Mouse (Mus musculus) lung, adult 2 months (tissue): ENCODE data around the gene Gap43. TPM values are rescaled to one million over a fixed set of nuclear protein-coding genes. Genes with fewer than 3 reads are reported as not detected.

ENCODE experiments used
- DNase-seq: peaks from one replicate; pipeline ENCODE4 v3.0.0; 2022
- H3K4me1 ChIP-seq: fragments of 200-500 bp; 2 replicates; pipeline ENCODE4 v1.6.1; 2011; ENCODE audit warnings: low read length; ENCODE audit not compliant: control insufficient read depth, insufficient read depth
- H3K4me3 ChIP-seq: fragments of 200-500 bp; replicated peaks from 2 replicates; pipeline ENCODE3; 2011; ENCODE audit warnings: low read depth, mild to moderate bottlenecking, control low read depth, low read length; ENCODE audit errors: extremely low read depth
- CTCF ChIP-seq: fragments of 200-500 bp; IDR thresholded peaks from 2 replicates; pipeline ENCODE4 v1.5.1; 2011; ENCODE audit warnings: mild to moderate bottlenecking, low read length, control low read depth; ENCODE audit not compliant: insufficient read depth
- POLR2A ChIP-seq: fragments of 200-500 bp; IDR thresholded peaks from 2 replicates; pipeline ENCODE4 v1.6.1; 2011; ENCODE audit warnings: low read depth, mild to moderate bottlenecking, control low read depth, low read length, borderline replicate concordance; ENCODE audit errors: extremely low read depth
- WGBS: fragments of 180-500 bp; shearing (Covaris S2); methylation state at CpG from one replicate; pipeline ENCODE4 v1.1.7; 2018; 5-methylcytosine and 5-hydroxymethylcytosine counted together
- polyA plus RNA-seq: library from polyadenylated mRNA; depleted of rRNA; stranded (reverse); fragments of >200 nt; gene quantifications from 2 replicates; pipeline ENCODE4 v1.2.3, GENCODE M21; 2012

Gene Gap43
- polyA plus RNA-seq, 1 experiment, result 12.2 TPM

DNA sequence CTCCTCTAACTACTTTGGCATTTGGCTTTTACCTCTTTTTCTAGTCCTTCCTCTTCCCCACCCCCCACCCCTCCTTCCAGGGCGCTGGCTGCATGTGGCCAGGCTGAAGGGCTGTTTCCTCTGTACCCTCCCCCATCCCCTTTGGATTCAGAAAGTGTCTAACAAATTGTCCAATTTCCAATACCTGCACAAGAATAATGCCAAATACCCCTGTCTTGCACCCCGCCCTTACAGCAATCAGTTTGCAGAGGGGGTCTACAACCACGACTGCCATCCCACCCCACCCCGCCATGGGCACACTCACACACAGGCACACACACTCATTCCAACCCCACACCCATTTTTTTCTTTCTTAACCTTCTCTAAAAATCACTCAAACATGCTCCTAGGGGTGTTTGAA is 1.5 kb downstream of the Gap43 start:
- H3K4me1 ChIP-seq, result no peaks in the 10 kb centered on the region
- 16% methylated on average over 4 of the region's 4 CpGs for WGBS
- no peak overlapping the region for H3K4me3 ChIP-seq
- no peak for TF ChIP-seq CTCF
- no peak for TF ChIP-seq POLR2A
- no peak for DNase-seq

DNA sequence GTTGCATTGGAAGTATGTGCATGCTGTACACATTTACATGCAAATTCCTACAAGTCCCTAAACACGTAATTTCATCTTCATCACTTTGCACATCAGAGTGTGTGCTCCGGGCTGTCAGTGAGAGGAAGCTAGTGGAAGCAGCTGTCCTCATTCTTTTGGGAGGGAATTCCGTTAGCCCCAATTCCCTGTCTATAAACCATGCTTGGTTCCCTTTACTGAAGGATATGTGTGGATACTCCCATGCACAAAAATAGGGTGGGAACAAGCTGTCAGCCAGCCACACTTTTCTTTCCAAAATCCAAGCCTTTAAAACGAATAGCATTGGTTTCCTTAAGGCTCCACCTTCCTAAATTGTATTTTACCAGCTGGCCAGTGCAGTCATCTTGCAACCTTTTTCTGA is 2.1 kb downstream of the Gap43 start:
- Histone ChIP-seq H3K4me1 (no peaks in the 10 kb centered on the region), H3K4me3 (no peak overlapping the region)
- TF ChIP-seq POLR2A, result no peak
- no peak for TF ChIP-seq CTCF
- 29% methylated on average over 4 of the region's 4 CpGs for WGBS
- no peak for DNase-seq

DNA sequence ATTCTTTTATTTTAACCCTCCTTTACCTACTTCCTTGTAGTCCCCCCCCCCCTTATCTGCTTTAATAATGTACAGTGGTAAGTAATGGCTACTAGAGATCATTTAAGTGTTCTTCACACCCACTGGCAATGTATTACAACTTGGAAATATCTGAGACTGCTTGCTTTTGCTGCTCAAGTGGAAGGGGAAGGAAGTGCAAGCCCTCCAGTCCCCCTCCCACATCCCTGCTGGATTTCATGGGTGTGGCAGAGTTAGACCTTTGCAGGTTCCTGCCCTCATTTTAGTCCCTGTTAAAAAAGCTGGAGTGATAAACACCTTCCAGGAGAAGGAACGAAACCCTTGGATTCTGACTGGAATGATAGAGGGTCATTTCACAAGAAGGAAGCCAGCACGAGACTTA is 2.8 kb downstream of the Gap43 start:
- DNase-seq, result no peak
- Histone ChIP-seq H3K4me1 (no peaks in the 10 kb centered on the region), H3K4me3 (no peak overlapping the region)
- no peak for TF ChIP-seq CTCF
- TF ChIP-seq POLR2A, result no peak
- 30% methylated on average over 2 of the region's 2 CpGs for WGBS

DNA sequence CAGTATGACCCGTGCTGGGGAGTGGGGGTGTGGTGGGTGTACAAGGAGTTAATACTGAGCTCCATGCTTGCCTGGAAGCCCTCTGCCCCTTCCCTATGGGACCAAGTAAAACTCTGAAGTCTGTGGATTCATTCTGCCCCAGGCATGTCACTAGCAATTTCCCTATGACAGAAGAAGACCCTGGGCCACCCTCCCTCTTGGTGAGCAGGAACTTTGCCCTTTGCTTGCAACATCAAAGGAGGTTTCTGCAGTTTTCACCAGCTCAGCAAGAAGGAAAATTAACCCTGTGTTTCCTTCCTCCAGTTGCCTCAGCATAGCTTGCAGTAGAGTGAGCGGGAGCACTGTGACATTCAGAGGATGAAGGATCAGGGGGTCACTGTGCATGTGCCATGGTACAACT is 3.8 kb downstream of the Gap43 start:
- WGBS, result 50% methylated on average over 2 of the region's 2 CpGs
- no peak for DNase-seq
- TF ChIP-seq POLR2A (no peak), CTCF (no peak)
- Histone ChIP-seq H3K4me1 (no peaks in the 10 kb centered on the region), H3K4me3 (no peak overlapping the region)

DNA sequence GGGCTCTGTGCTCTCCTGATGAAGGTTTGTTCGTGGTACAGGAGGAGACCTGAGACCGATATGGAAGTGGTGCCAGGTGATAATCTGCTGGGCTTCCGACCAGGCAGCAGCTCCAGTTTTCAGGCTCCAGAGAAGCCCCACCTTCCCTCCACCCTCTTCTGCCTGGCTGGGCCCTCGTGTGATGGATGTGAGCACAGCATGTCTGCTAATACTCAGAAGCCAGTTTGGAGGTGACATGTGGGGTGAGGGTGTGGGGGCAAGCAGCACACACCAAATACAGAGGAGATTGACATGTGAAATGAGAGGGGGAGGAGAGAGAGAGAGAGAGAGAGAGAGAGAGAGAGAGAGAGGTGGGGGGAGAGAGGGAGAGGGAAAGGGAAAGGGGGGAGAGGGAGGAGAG is 8.1 kb downstream of the Gap43 start:
- H3K4me3 ChIP-seq, result no peak overlapping the region
- WGBS, result 36% methylated on average over 4 of the region's 4 CpGs
- DNase-seq, result no peak
- TF ChIP-seq CTCF (no peak), POLR2A (no peak)
- no peaks in the 10 kb centered on the region for H3K4me1 ChIP-seq

DNA sequence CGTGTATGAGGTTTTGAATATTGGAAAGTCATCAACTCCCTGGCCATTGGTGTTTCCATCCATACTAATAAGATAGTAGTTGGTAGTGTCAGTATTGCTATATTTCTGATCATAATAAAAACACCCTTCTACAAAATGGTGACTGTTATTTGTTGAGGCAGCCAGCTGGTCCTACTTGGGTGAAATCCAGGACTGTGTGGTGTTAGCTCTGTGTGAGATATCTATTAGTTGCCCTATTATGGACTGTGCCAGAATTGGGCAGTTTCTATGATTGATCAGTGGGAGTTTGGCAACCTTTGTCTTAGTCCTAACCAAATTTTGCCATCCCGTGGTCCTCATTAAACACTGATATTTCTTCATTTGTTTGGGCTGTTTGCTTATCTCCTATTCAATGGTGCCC is 14.3 kb downstream of the Gap43 start:
- Histone ChIP-seq H3K4me3 (no peak overlapping the region), H3K4me1 (no peaks in the 10 kb centered on the region)
- TF ChIP-seq POLR2A (no peak), CTCF (no peak)
- 75% methylated on average over 2 of the region's 2 CpGs for WGBS
- no peak for DNase-seq

DNA sequence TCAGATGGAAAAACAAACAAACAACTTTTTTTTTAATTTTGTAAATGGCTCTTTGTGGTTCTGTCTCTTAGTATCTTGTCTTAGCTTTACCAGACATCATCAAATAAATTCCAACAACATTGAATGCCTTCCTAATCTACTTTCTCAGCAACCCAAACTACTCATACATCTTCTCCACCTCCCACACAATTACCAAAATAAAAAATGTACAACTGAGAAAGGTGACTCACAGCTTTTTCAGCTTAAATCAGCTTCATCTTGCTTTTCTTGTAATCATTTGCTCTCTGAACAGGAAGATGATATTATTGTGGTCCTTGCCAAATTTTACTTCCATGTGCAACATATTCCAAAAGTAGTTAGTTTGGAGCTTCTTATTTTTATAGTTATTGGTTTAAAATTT is 14.9 kb downstream of the Gap43 start:
- no peak for DNase-seq
- no peaks in the 10 kb centered on the region for H3K4me1 ChIP-seq
- no peak overlapping the region for H3K4me3 ChIP-seq
- TF ChIP-seq CTCF, result no peak
- TF ChIP-seq POLR2A, result no peak

DNA sequence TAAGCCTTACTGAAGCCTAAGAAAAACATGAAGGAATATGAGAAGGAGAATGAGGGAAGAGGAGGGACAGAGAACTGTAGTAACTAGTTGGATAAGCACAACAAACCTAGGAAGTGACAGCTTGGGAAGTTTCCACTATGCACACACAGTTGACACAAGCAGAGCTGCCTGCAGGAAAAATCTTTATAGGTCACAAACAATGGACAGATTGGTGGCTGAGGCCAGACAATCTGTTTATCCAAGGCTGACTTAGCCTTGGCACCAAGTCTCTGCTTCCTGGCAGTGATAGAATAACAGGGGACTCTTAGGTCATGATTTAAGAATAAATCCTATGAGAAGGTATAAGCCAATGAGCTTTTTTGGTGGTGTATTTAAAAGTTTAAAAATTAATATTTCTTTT is 20.6 kb downstream of the Gap43 start:
- DNase-seq, result no peak
- no peak overlapping the region for H3K4me3 ChIP-seq
- TF ChIP-seq CTCF, result no peak
- TF ChIP-seq POLR2A, result no peak
- peaks cover 4% of the 10 kb centered on the region; the same call in 1 of the 2 replicates for H3K4me1 ChIP-seq

DNA sequence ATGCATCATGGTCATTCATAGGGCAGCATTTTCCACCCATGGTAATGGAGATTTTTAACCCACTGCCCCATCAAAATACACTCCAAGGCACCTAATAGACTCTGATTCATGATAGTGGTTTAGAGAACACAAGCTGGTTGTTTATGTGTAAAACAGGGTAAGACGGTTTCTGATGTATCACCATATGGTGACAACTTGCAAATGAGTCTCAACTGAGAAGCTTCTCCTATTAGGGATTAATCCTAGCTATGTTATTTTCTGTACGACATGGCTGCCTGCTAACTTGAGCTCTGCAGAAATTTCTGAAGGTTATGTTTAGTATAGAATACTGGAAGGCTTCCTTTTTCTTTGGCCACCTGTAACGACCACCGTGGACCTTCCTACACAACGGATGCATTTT is 21.1 kb downstream of the Gap43 start:
- Histone ChIP-seq H3K4me1 (peaks cover 4% of the 10 kb centered on the region; the same call in 1 of the 2 replicates), H3K4me3 (no peak overlapping the region)
- TF ChIP-seq CTCF, result no peak
- TF ChIP-seq POLR2A, result no peak
- no peak for DNase-seq
- WGBS, result 58% methylated on average over 5 of the region's 5 CpGs

DNA sequence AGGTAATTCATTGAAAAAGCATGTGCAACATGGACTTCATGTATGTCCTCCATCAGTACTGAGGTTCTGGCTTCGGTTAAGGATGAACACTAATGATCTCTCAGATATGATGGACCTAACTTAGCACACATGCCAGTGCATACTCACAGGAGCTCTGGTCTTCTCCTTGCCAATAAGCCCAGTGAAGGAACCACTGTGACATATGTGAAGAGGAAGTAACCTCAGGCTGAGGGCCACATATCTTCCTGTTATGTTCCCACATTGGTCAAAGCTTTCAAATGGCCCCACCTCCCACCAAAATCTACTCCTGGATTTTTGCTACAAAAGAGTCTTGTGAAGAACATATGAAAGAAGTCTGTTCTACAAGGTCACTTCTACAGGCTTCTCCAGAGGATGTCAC is 28.3 kb downstream of the Gap43 start:
- 95% methylated on average over 1 of the region's 1 CpGs for WGBS
- H3K4me1 ChIP-seq, result no peaks in the 10 kb centered on the region
- no peak overlapping the region for H3K4me3 ChIP-seq
- DNase-seq, result no peak
- TF ChIP-seq CTCF (no peak), POLR2A (no peak)

DNA sequence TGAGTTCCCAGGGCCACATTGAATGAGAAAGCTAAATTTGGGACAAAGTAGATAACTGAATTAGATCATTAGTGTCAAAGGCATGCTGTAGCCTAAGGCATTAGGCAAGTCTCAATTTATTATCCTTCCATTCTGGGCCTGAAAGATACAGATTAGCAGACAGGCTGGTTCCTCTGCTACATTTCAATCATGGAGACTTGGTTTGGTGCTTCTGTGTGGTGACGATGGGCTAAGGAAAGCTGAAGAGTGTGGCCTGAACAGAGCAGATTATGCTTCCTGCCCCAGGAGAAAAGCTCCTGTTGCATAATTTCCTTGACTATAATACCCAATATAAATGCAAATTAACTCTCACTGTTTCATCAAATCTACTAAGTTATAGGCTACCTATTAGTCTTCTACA is 31.7 kb downstream of the Gap43 start:
- 86% methylated on average over 1 of the region's 1 CpGs for WGBS
- TF ChIP-seq CTCF (no peak), POLR2A (no peak)
- Histone ChIP-seq H3K4me3 (no peak overlapping the region), H3K4me1 (no peaks in the 10 kb centered on the region)
- no peak for DNase-seq
